ENCODE assay signal across 8 mouse cellular contexts in genomic region chr16:58522677-58523043, GRCm38 (mm10). TPM values are rescaled to one million over a fixed set of nuclear protein-coding genes. Genes with fewer than 3 reads are reported as not detected.
A peak's percentile ranks its signal among the peaks of the same experiment; 100 is the strongest.
DNase-seq lines count a peak whose midpoint lies in the region; ATAC-seq lines count a peak whose summit lies in the region.

No protein-coding gene starts in this region.

- peak overlapping the region; percentile 95 for H3K9ac ChIP-seq in heart, embryonic 13.5 days
- peak overlapping the region; percentile 85 for H3K9ac ChIP-seq in embryonic facial prominence, embryonic 13.5 days
- H3K9ac ChIP-seq in limb, embryonic 12.5 days (replicated peaks), result peak overlapping the region; percentile 83
- peak overlapping the region; percentile 66 for H3K9ac ChIP-seq in neural tube, embryonic 14.5 days (replicated peaks; ENCODE audit: low read depth, low read length)

- H3K27ac ChIP-seq in heart, embryonic 13.5 days (replicated peaks), result peak overlapping the region; percentile 89
- peak overlapping the region; percentile 72 for H3K27ac ChIP-seq in embryonic facial prominence, embryonic 13.5 days
- peak overlapping the region; percentile 90 for H3K27ac ChIP-seq in limb, embryonic 12.5 days
- H3K27ac ChIP-seq in neural tube, embryonic 14.5 days (ENCODE audit: low read depth, low read length), result peak overlapping the region; percentile 13; the same call in 1 of the 2 replicates

- H3K4me1 ChIP-seq in heart, embryonic 13.5 days, result peaks cover 32% of the 10 kb centered on the region
- H3K4me1 ChIP-seq in embryonic facial prominence, embryonic 13.5 days, result peaks cover 11% of the 10 kb centered on the region
- H3K4me1 ChIP-seq in limb, embryonic 12.5 days (replicated peaks), result peaks cover 14% of the 10 kb centered on the region; the same call in 1 of the 2 replicates
- H3K4me1 ChIP-seq in neural tube, embryonic 14.5 days (ENCODE audit: control insufficient read depth, insufficient read depth, low read length), result no peaks in the 10 kb centered on the region

- H3K27me3 ChIP-seq in heart, embryonic 13.5 days (replicated peaks), result no peaks in the 10 kb centered on the region
- H3K27me3 ChIP-seq in embryonic facial prominence, embryonic 13.5 days, result no peaks in the 10 kb centered on the region
- no peaks in the 10 kb centered on the region for H3K27me3 ChIP-seq in limb, embryonic 12.5 days
- no peaks in the 10 kb centered on the region for H3K27me3 ChIP-seq in neural tube, embryonic 14.5 days (ENCODE audit: control insufficient read depth, insufficient read depth, low read length)

- no peak for DNase-seq in heart, adult 9 months (ENCODE audit: low spot score in 2 of 2)
- no peak for DNase-seq in spleen, adult 12 weeks (ENCODE audit: low spot score)
- no peak for DNase-seq in frontal cortex, postnatal 14 days (ENCODE audit: low spot score in 2 of 2)

- H3K9me3 ChIP-seq in heart, embryonic 13.5 days, result no peaks in the 10 kb centered on the region
- H3K9me3 ChIP-seq in embryonic facial prominence, embryonic 13.5 days, result peaks cover 4% of the 10 kb centered on the region; the same call in 1 of the 2 replicates
- H3K9me3 ChIP-seq in limb, embryonic 12.5 days, result peaks cover 8% of the 10 kb centered on the region
- H3K9me3 ChIP-seq in neural tube, embryonic 14.5 days (ENCODE audit: control insufficient read depth, low read length), result 0 out of 2 replicates have a peak, but pooled peaks cover 3% of the 10 kb centered on the region

- under 1% methylated on average over 16 of the region's 16 CpGs for WGBS in heart, embryonic 13.5 days
- under 1% methylated on average over 16 of the region's 16 CpGs for WGBS in embryonic facial prominence, embryonic 13.5 days
- WGBS in limb, embryonic 12.5 days, result 0% methylated on average over 16 of the region's 16 CpGs
- under 1% methylated on average over 16 of the region's 16 CpGs for whole genome bisulfite sequencing in neural tube, embryonic 14.5 days

- peak overlapping the region; percentile 85 for H3K4me2 ChIP-seq in heart, embryonic 13.5 days
- H3K4me2 ChIP-seq in embryonic facial prominence, embryonic 13.5 days, result peak overlapping the region; percentile 85
- peak overlapping the region; percentile 70 for H3K4me2 ChIP-seq in limb, embryonic 12.5 days
- H3K4me2 ChIP-seq in neural tube, embryonic 14.5 days (ENCODE audit: low read depth, low read length), result peak overlapping the region; percentile 77

- H3K36me3 ChIP-seq in heart, embryonic 13.5 days, result no peaks in the 10 kb centered on the region
- no peaks in the 10 kb centered on the region for H3K36me3 ChIP-seq in embryonic facial prominence, embryonic 13.5 days
- H3K36me3 ChIP-seq in limb, embryonic 12.5 days, result no peaks in the 10 kb centered on the region
- no peaks in the 10 kb centered on the region for H3K36me3 ChIP-seq in neural tube, embryonic 14.5 days (ENCODE audit: control insufficient read depth, insufficient read depth, low read length)

- peak overlapping the region; percentile 66 for H3K4me3 ChIP-seq in heart, embryonic 13.5 days
- H3K4me3 ChIP-seq in embryonic facial prominence, embryonic 13.5 days, result peak overlapping the region; percentile 84
- H3K4me3 ChIP-seq in limb, embryonic 12.5 days (replicated peaks), result peak overlapping the region; percentile 63
- H3K4me3 ChIP-seq in neural tube, embryonic 14.5 days (ENCODE audit: low read depth, low read length), result peak overlapping the region; percentile 52

- ATAC-seq in heart, embryonic 13.5 days (ENCODE audit: extremely low read depth, insufficient number of reproducible peaks, low FRiP score, low TSS enrichment), result peak; percentile 40; the same call in 1 of the 2 replicates
- peak; percentile 26 for ATAC-seq in CD4-positive, CD25-positive, alpha-beta regulatory T cell, adult 4 months
- ATAC-seq in embryonic facial prominence, embryonic 13.5 days (ENCODE audit: insufficient number of reproducible peaks, insufficient read depth, low FRiP score, low TSS enrichment, low read depth), result peak; percentile 23; the same call in 1 of the 2 replicates
- peak; percentile 58 for ATAC-seq in limb, embryonic 12.5 days (ENCODE audit: insufficient number of reproducible peaks, insufficient read depth, low FRiP score, low TSS enrichment, low read depth)
- peak; percentile 65 for ATAC-seq in neural tube, embryonic 14.5 days (ENCODE audit: low read depth)

RNA-seq across cellular contexts. Expression of gene St3gal6, which starts 1.4 kb away (rescaled TPM):
- 13.8 and 16.0 TPM in 2 replicates for polyA plus RNA-seq in heart, embryonic 13.5 days (2015; fragmentation: Nextera tagmentation; extraction: Ambion mirVana)
- polyA plus RNA-seq in CD4-positive, CD25-positive, alpha-beta regulatory T cell, adult 4 months (2017; shearing (Covaris generic)), result 1 to 10 TPM; 5.7 to 9.5 TPM
- polyA plus RNA-seq in embryonic facial prominence, embryonic 13.5 days (2015; fragmentation: Nextera tagmentation; extraction: Ambion mirVana), result 11.7 and 14.7 TPM in 2 replicates
- 17.8 and 19.3 TPM in 2 replicates for polyA plus RNA-seq in limb, embryonic 12.5 days (2016; fragmentation: Nextera tagmentation; extraction: Ambion mirVana)
- 6.3 and 8.3 TPM in 2 replicates for polyA plus RNA-seq in neural tube, embryonic 14.5 days (2014; fragmentation: Nextera tagmentation; extraction: Ambion mirVana)

Comparison
In these comparisons a context has a peak if more than half of its experiments do, and no peak if none do; other contexts are left out.
1. H3K27ac ChIP-seq: peak in every context shown above with its lines; median percentile 90 in limb, embryonic 12.5 days; 89 in heart, embryonic 13.5 days; 72 in embryonic facial prominence, embryonic 13.5 days; 13 in neural tube, embryonic 14.5 days.